26 mouse cellular contexts compared by ENCODE assay signal in genomic region chr6:92277179-92277578, GRCm38 (mm10). TPM values are rescaled to one million over a fixed set of nuclear protein-coding genes. Genes with fewer than 3 reads are reported as not detected.
DNase-seq lines count a peak whose midpoint lies in the region; ATAC-seq and TF ChIP-seq lines count a peak whose summit lies in the region.
"Had no signal": no experiment of that assay in that cellular context is flagged by ENCODE, and none has a peak within 500 bp of the region (broad histone marks: within the 10 kb centered on the region; RNA-seq: fewer than 3 reads in every experiment).

No protein-coding gene starts in this region.

- TF ChIP-seq EP300 in MEL (IDR thresholded peaks at IDR 0.05; ENCODE audit: low read depth in 1 of 2, low read length in 2 of 2) = no peak

- 65% methylated on average over 1 of the region's 1 CpGs for WGBS in intestine, embryonic 15.5 days
- WGBS in intestine, postnatal 0 days = 29% methylated on average over 1 of the region's 1 CpGs

- no peak for TF ChIP-seq CTCF in MEL (IDR thresholded peaks at IDR 0.05 in 2 of 3, conservative IDR thresholded peaks at IDR 0.05 in 1 of 3; ENCODE audit: control insufficient read depth in 1 of 3, insufficient read depth in 1 of 3, low read depth in 2 of 3, low read length in 3 of 3, poor library complexity in 1 of 3, severe bottlenecking in 1 of 3)
- no peak for TF ChIP-seq CTCF in intestine, postnatal 0 days (IDR thresholded peaks at IDR 0.05; ENCODE audit: low read depth)

- H3K9ac ChIP-seq in MEL (ENCODE audit: control insufficient read depth, low read depth, low read length, poor library complexity, severe bottlenecking) = no peak overlapping the region
- no peak overlapping the region for H3K9ac ChIP-seq in intestine, embryonic 15.5 days
- H3K9ac ChIP-seq in intestine, postnatal 0 days (ENCODE audit: low read depth, low read length) = no peak overlapping the region
- H3K9ac ChIP-seq: embryonic facial prominence, embryonic 13.5 days; embryonic facial prominence, embryonic 15.5 days; forebrain, embryonic 12.5 days had no signal

- ATAC-seq in intestine, embryonic 15.5 days = peak; percentile 84
- peak; percentile 99 for ATAC-seq in intestine, postnatal 0 days
- ATAC-seq: CD4-positive, CD25-positive, alpha-beta regulatory T cell, adult 4 months; forebrain, embryonic 14.5 days; forebrain, embryonic 16.5 days had no signal

- no peak overlapping the region for H3K27ac ChIP-seq in MEL (ENCODE audit: control insufficient read depth, low read depth, low read length)
- H3K27ac ChIP-seq in intestine, embryonic 15.5 days = no peak overlapping the region
- H3K27ac ChIP-seq in intestine, postnatal 0 days (ENCODE audit: low read depth, low read length) = peak overlapping the region; percentile 57
- H3K27ac ChIP-seq: embryonic facial prominence, embryonic 13.5 days; embryonic facial prominence, embryonic 15.5 days; forebrain, embryonic 10.5 days; forebrain, embryonic 12.5 days had no signal

- no peak overlapping the region for H3K4me2 ChIP-seq in intestine, embryonic 15.5 days (replicated peaks)
- peak overlapping the region; percentile 27; the same call in 1 of the 2 replicates for H3K4me2 ChIP-seq in intestine, postnatal 0 days (replicated peaks; ENCODE audit: low read depth)
- H3K4me2 ChIP-seq: embryonic facial prominence, embryonic 13.5 days; embryonic facial prominence, embryonic 15.5 days; forebrain, embryonic 12.5 days had no signal

- no peak overlapping the region for H3K4me3 ChIP-seq in MEL (ENCODE audit: control insufficient read depth in 1 of 2, insufficient read depth in 1 of 2, low read depth in 2 of 2, low read length in 2 of 2)
- H3K4me3 ChIP-seq in intestine, embryonic 15.5 days (replicated peaks) = no peak overlapping the region
- H3K4me3 ChIP-seq in intestine, postnatal 0 days (ENCODE audit: low read depth, low read length) = no peak overlapping the region
- H3K4me3 ChIP-seq: embryonic facial prominence, embryonic 13.5 days; embryonic facial prominence, embryonic 15.5 days; erythroblast, embryonic 14.5 days; forebrain, embryonic 10.5 days; forebrain, embryonic 12.5 days had no signal

- H3K9me3 ChIP-seq in MEL (replicated peaks; ENCODE audit: insufficient read depth, low read length) = no peaks in the 10 kb centered on the region
- H3K9me3 ChIP-seq in intestine, embryonic 15.5 days = no peaks in the 10 kb centered on the region
- no peaks in the 10 kb centered on the region for H3K9me3 ChIP-seq in intestine, postnatal 0 days (ENCODE audit: control insufficient read depth)
- H3K9me3 ChIP-seq: embryonic facial prominence, embryonic 13.5 days; embryonic facial prominence, embryonic 15.5 days; forebrain, embryonic 10.5 days; forebrain, embryonic 12.5 days; G1E had no signal

- H3K36me3 ChIP-seq in MEL (ENCODE audit: control insufficient read depth in 1 of 2, insufficient read depth in 2 of 2, low read length in 2 of 2) = peaks cover 0 to 2% of the 10 kb centered on the region in 2 experiments; a peak in 2 of 4 replicates
- H3K36me3 ChIP-seq in intestine, embryonic 15.5 days = no peaks in the 10 kb centered on the region
- H3K36me3 ChIP-seq in intestine, postnatal 0 days (ENCODE audit: control insufficient read depth, insufficient read depth) = no peaks in the 10 kb centered on the region
- H3K36me3 ChIP-seq: embryonic facial prominence, embryonic 13.5 days; embryonic facial prominence, embryonic 15.5 days; forebrain, embryonic 10.5 days; forebrain, embryonic 12.5 days; G1E had no signal

- TF ChIP-seq RAD21 in MEL (IDR thresholded peaks at IDR 0.05; ENCODE audit: low read depth, low read length) = no peak

- peak; percentile 26 for DNase-seq in MEL (ENCODE audit: low read depth, low spot score)
- DNase-seq in adrenal gland, adult 18-20 months (ENCODE audit: low spot score in 2 of 2) = no peak
- no peak for DNase-seq in liver
- no peak for DNase-seq in thymus, adult 18-20 months
- DNase-seq: adrenal gland, adult 8-10 months; adrenal gland, postnatal 14 days; adrenal gland, postnatal 36 days; B cell, adult 2 months; cerebellum, adult 11-12 months; cerebellum, adult 8-10 months; cerebellum, adult 9-11 months; cerebellum, postnatal 14 days; cerebellum, postnatal 36 days; embryo, embryonic 11 days had no signal

- peaks cover 0 to 2% of the 10 kb centered on the region in 2 experiments; a peak in 1 of 4 replicates for H3K4me1 ChIP-seq in MEL (ENCODE audit: control insufficient read depth in 1 of 2, insufficient read depth in 2 of 2, low read length in 2 of 2)
- H3K4me1 ChIP-seq in intestine, embryonic 15.5 days (replicated peaks) = no peaks in the 10 kb centered on the region
- H3K4me1 ChIP-seq in intestine, postnatal 0 days (replicated peaks; ENCODE audit: control insufficient read depth, insufficient read depth, low read length) = no peaks in the 10 kb centered on the region
- H3K4me1 ChIP-seq: embryonic facial prominence, embryonic 13.5 days; embryonic facial prominence, embryonic 15.5 days had no signal

- H3K27me3 ChIP-seq in MEL (ENCODE audit: control insufficient read depth in 1 of 2, insufficient read depth in 2 of 2, low read length in 2 of 2) = no peaks in the 10 kb centered on the region
- no peaks in the 10 kb centered on the region for H3K27me3 ChIP-seq in intestine, embryonic 15.5 days (replicated peaks)
- no peaks in the 10 kb centered on the region for H3K27me3 ChIP-seq in intestine, postnatal 0 days (replicated peaks; ENCODE audit: control insufficient read depth, insufficient read depth, low read length)
- H3K27me3 ChIP-seq: embryonic facial prominence, embryonic 13.5 days; embryonic facial prominence, embryonic 15.5 days; forebrain, embryonic 12.5 days had no signal

- TF ChIP-seq POLR2A in MEL (IDR thresholded peaks at IDR 0.05; ENCODE audit: control insufficient read depth in 1 of 2, insufficient read depth in 1 of 2, low read depth in 1 of 2, low read length in 2 of 2, poor library complexity in 1 of 2) = no peak

- no peaks in the 10 kb centered on the region for H3K79me2 ChIP-seq in MEL (ENCODE audit: control insufficient read depth, insufficient read depth, low read length, poor library complexity)

TF ChIP-seq in MEL, 35 proteins besides CTCF, POLR2A, EP300 and RAD21:
- TF ChIP-seq ELF1 (IDR thresholded peaks at IDR 0.05; ENCODE audit: low read depth, low read length) = no peak
- TF ChIP-seq ZNF384 (IDR thresholded peaks at IDR 0.05; ENCODE audit: low read depth, low read length) = no peak
- no peak for TF ChIP-seq GABPA (IDR thresholded peaks at IDR 0.05; ENCODE audit: low read depth, low read length)
- no peak for TF ChIP-seq BHLHE40 (IDR thresholded peaks at IDR 0.05; ENCODE audit: borderline replicate concordance, low read depth, low read length)
- TF ChIP-seq GATA1 (IDR thresholded peaks at IDR 0.05; ENCODE audit: low read depth, low read length) = no peak

RNA-seq across cellular contexts. Expression of gene Trh, which starts 32.7 kb away (rescaled TPM):
- total RNA-seq in MEL (2012; rRNA removed) = not detected in 2 replicates
- not detected for polyA plus RNA-seq in MEL (2012; ENCODE audit: insufficient read depth in 1 of 2, insufficient read length in 2 of 2, low read depth in 1 of 2, low replicate concordance in 2 of 2, missing spikeins in 1 of 2)
- polyA plus RNA-seq in intestine, embryonic 15.5 days (2015; fragmentation: Nextera tagmentation; extraction: Ambion mirVana) = 3.7 and 4.4 TPM in 2 replicates
- polyA plus RNA-seq in intestine, postnatal 0 days (2015; fragmentation: Nextera tagmentation; extraction: Ambion mirVana) = 0.88 and 1.1 TPM in 2 replicates
- not detected for total RNA-seq in adrenal gland, adult 18-20 months (2021)
- total RNA-seq: adrenal gland, adult 8-10 months; adrenal gland, postnatal 14 days; adrenal gland, postnatal 36 days; CH12.LX; G1E had no signal
- polyA plus RNA-seq: CD4-positive, CD25-positive, alpha-beta regulatory T cell, adult 4 months; embryonic facial prominence, embryonic 13.5 days; erythroblast, embryonic 14.5 days; G1E had no signal
